8 mouse cellular contexts compared by ENCODE assay signal in genomic region chr5:31968046-31968506, GRCm38 (mm10).
DNase-seq lines count a peak whose midpoint lies in the region; ATAC-seq lines count a peak whose summit lies in the region.

No protein-coding gene starts in this region.

- H3K4me2 ChIP-seq in limb, embryonic 13.5 days (replicated peaks) = no peak overlapping the region
- no peak overlapping the region for H3K4me2 ChIP-seq in embryonic facial prominence, embryonic 14.5 days (ENCODE audit: low read depth, low read length)
- no peak overlapping the region for H3K4me2 ChIP-seq in stomach, embryonic 14.5 days (replicated peaks; ENCODE audit: low read depth, low read length)

- no peaks in the 10 kb centered on the region for H3K9me3 ChIP-seq in limb, embryonic 13.5 days
- no peaks in the 10 kb centered on the region for H3K9me3 ChIP-seq in limb, embryonic 10.5 days (replicated peaks)
- H3K9me3 ChIP-seq in embryonic facial prominence, embryonic 14.5 days (ENCODE audit: control insufficient read depth, low read length) = no peaks in the 10 kb centered on the region
- H3K9me3 ChIP-seq in stomach, embryonic 14.5 days (ENCODE audit: control insufficient read depth, low read depth, low read length) = no peaks in the 10 kb centered on the region
- H3K9me3 ChIP-seq in hindbrain, embryonic 10.5 days = no peaks in the 10 kb centered on the region

- WGBS in limb, embryonic 13.5 days = 59% methylated on average over 6 of the region's 6 CpGs
- 77% methylated on average over 6 of the region's 6 CpGs for WGBS in limb, embryonic 10.5 days
- 62% methylated on average over 6 of the region's 6 CpGs for WGBS in embryonic facial prominence, embryonic 14.5 days
- WGBS in stomach, embryonic 14.5 days = 54% methylated on average over 6 of the region's 6 CpGs
- 76% methylated on average over 6 of the region's 6 CpGs for WGBS in hindbrain, embryonic 10.5 days

- H3K27me3 ChIP-seq in limb, embryonic 13.5 days = no peaks in the 10 kb centered on the region
- H3K27me3 ChIP-seq in limb, embryonic 10.5 days (ENCODE audit: low read depth, poor library complexity, severe bottlenecking) = no peaks in the 10 kb centered on the region
- H3K27me3 ChIP-seq in embryonic facial prominence, embryonic 14.5 days (replicated peaks; ENCODE audit: control insufficient read depth, insufficient read depth, low read length) = no peaks in the 10 kb centered on the region
- no peaks in the 10 kb centered on the region for H3K27me3 ChIP-seq in stomach, embryonic 14.5 days (ENCODE audit: control insufficient read depth, insufficient read depth, low read length)
- no peaks in the 10 kb centered on the region for H3K27me3 ChIP-seq in hindbrain, embryonic 10.5 days (ENCODE audit: insufficient read depth, poor library complexity, severe bottlenecking)

- H3K9ac ChIP-seq in limb, embryonic 13.5 days = no peak overlapping the region
- no peak overlapping the region for H3K9ac ChIP-seq in embryonic facial prominence, embryonic 14.5 days (ENCODE audit: low read depth, low read length)
- no peak overlapping the region for H3K9ac ChIP-seq in stomach, embryonic 14.5 days (replicated peaks; ENCODE audit: low read depth, low read length)

- H3K36me3 ChIP-seq in limb, embryonic 13.5 days = no peaks in the 10 kb centered on the region
- H3K36me3 ChIP-seq in limb, embryonic 10.5 days = no peaks in the 10 kb centered on the region
- no peaks in the 10 kb centered on the region for H3K36me3 ChIP-seq in embryonic facial prominence, embryonic 14.5 days (ENCODE audit: control insufficient read depth, insufficient read depth, low read length)
- no peaks in the 10 kb centered on the region for H3K36me3 ChIP-seq in stomach, embryonic 14.5 days (ENCODE audit: control insufficient read depth, insufficient read depth, low read length)
- H3K36me3 ChIP-seq in hindbrain, embryonic 10.5 days = no peaks in the 10 kb centered on the region

- DNase-seq in limb, embryonic 10.5 days (ENCODE audit: low spot score) = no peak
- peak; percentile 63 for DNase-seq in embryonic facial prominence, embryonic 14.5 days (ENCODE audit: low spot score)
- DNase-seq in kidney, postnatal 25 days = peak; percentile 82 to 88
- DNase-seq in hindbrain, embryonic 10.5 days (ENCODE audit: low spot score) = no peak
- no peak for DNase-seq in layer of hippocampus, postnatal 36 days
- no peak for DNase-seq in adipocyte (ENCODE audit: low spot score)

- H3K27ac ChIP-seq in limb, embryonic 13.5 days = no peak overlapping the region
- H3K27ac ChIP-seq in limb, embryonic 10.5 days = no peak overlapping the region
- H3K27ac ChIP-seq in embryonic facial prominence, embryonic 14.5 days (replicated peaks; ENCODE audit: low read depth, low read length) = no peak overlapping the region
- peak overlapping the region; percentile 53 for H3K27ac ChIP-seq in stomach, embryonic 14.5 days (ENCODE audit: low read length)
- H3K27ac ChIP-seq in hindbrain, embryonic 10.5 days = no peak overlapping the region

- no peak overlapping the region for H3K4me3 ChIP-seq in limb, embryonic 13.5 days
- H3K4me3 ChIP-seq in limb, embryonic 10.5 days = no peak overlapping the region
- no peak overlapping the region for H3K4me3 ChIP-seq in embryonic facial prominence, embryonic 14.5 days (ENCODE audit: low read depth, low read length)
- no peak overlapping the region for H3K4me3 ChIP-seq in stomach, embryonic 14.5 days (ENCODE audit: low read depth, low read length)
- no peak overlapping the region for H3K4me3 ChIP-seq in hindbrain, embryonic 10.5 days

- peak; percentile 69 for ATAC-seq in limb, embryonic 13.5 days (ENCODE audit: low FRiP score, low read depth)
- peak; percentile 84; the same call in 1 of the 2 replicates for ATAC-seq in embryonic facial prominence, embryonic 14.5 days (ENCODE audit: low read depth)
- peak; percentile 88 for ATAC-seq in stomach, embryonic 14.5 days (ENCODE audit: insufficient number of reproducible peaks, insufficient read depth, low FRiP score, low read depth)

- peaks cover 9% of the 10 kb centered on the region; the same call in 1 of the 2 replicates for H3K4me1 ChIP-seq in limb, embryonic 13.5 days
- H3K4me1 ChIP-seq in limb, embryonic 10.5 days = 0 out of 2 replicates have a peak, but pooled peaks cover 3% of the 10 kb centered on the region
- H3K4me1 ChIP-seq in embryonic facial prominence, embryonic 14.5 days (ENCODE audit: control insufficient read depth, insufficient read depth, low read length) = peaks cover 8% of the 10 kb centered on the region
- no peaks in the 10 kb centered on the region for H3K4me1 ChIP-seq in stomach, embryonic 14.5 days (ENCODE audit: control insufficient read depth, insufficient read depth, low read length)
- H3K4me1 ChIP-seq in hindbrain, embryonic 10.5 days (replicated peaks) = 0 out of 2 replicates have a peak, but pooled peaks cover 3% of the 10 kb centered on the region

Comparison
In these comparisons a context has a peak if more than half of its experiments do, and no peak if none do; other contexts are left out.
1. DNase-seq: peak in embryonic facial prominence, embryonic 14.5 days (single experiment) and kidney, postnatal 25 days (2 of 2); none in limb, embryonic 10.5 days (single experiment), hindbrain, embryonic 10.5 days (single experiment), layer of hippocampus, postnatal 36 days (0 of 2) and adipocyte (single experiment).
2. Peak in every context shown above with its lines, with median percentiles within 50 percentile points of each other: ATAC-seq.